Mouse (Mus musculus) bone marrow macrophage, adult 2 months (primary cell): ENCODE measurements at regions not wholly inside any gene's neighbourhood (a gene's known extent, or its start where the extent isn't known, plus 50 kb on each side); places are given as distances from the start of the nearest gene placed in this dataset.

Experiments
- H3K27ac ChIP-seq: 2 replicates; pipeline ENCODE4 v1.5.1; 2012; ENCODE audit warnings: low read depth, low read length; ENCODE audit not compliant: insufficient read depth
- H3K4me1 ChIP-seq: 2 replicates; pipeline ENCODE4 v1.6.1; 2012; ENCODE audit warnings: low read length; ENCODE audit not compliant: control insufficient read depth, insufficient read depth
- H3K4me3 ChIP-seq: 2 replicates; pipeline ENCODE4 v1.5.1; 2012; ENCODE audit warnings: mild to moderate bottlenecking, low read length, moderate library complexity; ENCODE audit not compliant: insufficient read depth
- CTCF ChIP-seq: IDR thresholded peaks from 2 replicates; pipeline ENCODE4 v1.5.1; 2012; ENCODE audit warnings: low read depth, mild to moderate bottlenecking, low read length, moderate library complexity
- POLR2A ChIP-seq: IDR thresholded peaks from 2 replicates; pipeline ENCODE4 v1.6.1; 2012; ENCODE audit warnings: mild to moderate bottlenecking, low read depth, low read length, borderline replicate concordance

- no peaks in the 10 kb centered on the region for H3K4me1 ChIP-seq
- no peak overlapping the region for H3K27ac ChIP-seq
These were observed 264.5 kb downstream of the Tle4 start for GRCm38 (mm10) chr19:14333041-14334012.

DNA sequence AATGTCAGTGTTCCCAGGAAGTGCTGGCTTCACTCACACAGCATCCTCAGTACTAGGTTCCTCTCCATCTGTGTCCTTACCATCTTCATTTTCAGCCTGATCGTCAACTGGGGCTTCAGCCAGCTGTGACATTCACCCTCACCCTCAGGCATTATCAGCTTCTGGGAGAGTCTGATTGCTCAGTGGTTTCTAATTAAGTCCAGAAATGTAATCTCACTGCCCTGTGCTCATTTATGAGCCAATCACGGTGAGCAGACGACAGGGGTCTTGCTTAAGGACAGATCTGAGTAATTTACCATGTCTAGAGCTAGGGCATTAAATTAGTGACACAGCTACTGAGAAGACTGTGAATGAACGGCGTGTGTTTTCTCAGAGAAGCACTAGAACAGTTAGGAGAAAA lies 260.8 kb downstream of the Tle4 start:
- no peak for TF ChIP-seq POLR2A
- no peak for TF ChIP-seq CTCF
- H3K4me3 ChIP-seq, result no peak overlapping the region
- no peak overlapping the region for H3K27ac ChIP-seq
- H3K4me1 ChIP-seq, result no peaks in the 10 kb centered on the region

More at GRCm38 (mm10) chr19:14333041-14334012, 264.5 kb downstream of the Tle4 start:
- no peak overlapping the region for H3K4me3 ChIP-seq
- TF ChIP-seq POLR2A (no peak), CTCF (no peak)

- H3K4me1 ChIP-seq, result no peaks in the 10 kb centered on the region
- H3K4me3 ChIP-seq, result no peak overlapping the region
- TF ChIP-seq CTCF (no peak), POLR2A (no peak)
- H3K27ac ChIP-seq, result no peak overlapping the region
These were observed 257.1 kb downstream of the Tle4 start for GRCm38 (mm10) chr19:14340759-14341158.

- Histone ChIP-seq H3K27ac (no peak overlapping the region), H3K4me3 (no peak overlapping the region), H3K4me1 (no peaks in the 10 kb centered on the region)
- TF ChIP-seq POLR2A (no peak), CTCF (no peak)
These were observed 254.0 kb downstream of the Tle4 start for GRCm38 (mm10) chr19:14343890-14344289.

- Histone ChIP-seq H3K4me3 (no peak overlapping the region), H3K4me1 (no peaks in the 10 kb centered on the region), H3K27ac (no peak overlapping the region)
- no peak for TF ChIP-seq POLR2A
- TF ChIP-seq CTCF, result no peak
These were observed 253.4 kb downstream of the Tle4 start for GRCm38 (mm10) chr19:14344467-14344866.

DNA sequence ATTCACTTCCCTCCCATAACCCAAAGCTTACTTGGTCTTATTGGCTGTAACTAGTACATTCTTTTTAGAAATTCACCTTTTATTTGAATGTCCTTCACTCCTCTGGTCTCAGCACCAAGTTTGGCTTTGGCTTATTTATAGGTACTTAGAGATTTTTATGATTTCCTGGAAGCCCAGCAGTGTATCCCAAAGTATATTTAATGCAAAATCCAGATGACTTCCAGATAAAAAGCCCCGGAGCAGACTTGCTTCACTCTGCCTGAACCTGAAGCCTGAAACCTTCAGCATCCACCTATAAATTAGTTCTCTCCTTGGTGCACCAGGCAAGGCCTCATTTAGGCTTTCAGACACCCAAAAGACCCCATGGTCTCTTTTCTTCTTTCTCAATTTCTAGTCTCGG lies 250.8 kb downstream of the Tle4 start:
- H3K4me3 ChIP-seq, result no peak overlapping the region
- no peak overlapping the region for H3K27ac ChIP-seq
- H3K4me1 ChIP-seq, result no peaks in the 10 kb centered on the region
- TF ChIP-seq POLR2A (no peak), CTCF (no peak)

DNA sequence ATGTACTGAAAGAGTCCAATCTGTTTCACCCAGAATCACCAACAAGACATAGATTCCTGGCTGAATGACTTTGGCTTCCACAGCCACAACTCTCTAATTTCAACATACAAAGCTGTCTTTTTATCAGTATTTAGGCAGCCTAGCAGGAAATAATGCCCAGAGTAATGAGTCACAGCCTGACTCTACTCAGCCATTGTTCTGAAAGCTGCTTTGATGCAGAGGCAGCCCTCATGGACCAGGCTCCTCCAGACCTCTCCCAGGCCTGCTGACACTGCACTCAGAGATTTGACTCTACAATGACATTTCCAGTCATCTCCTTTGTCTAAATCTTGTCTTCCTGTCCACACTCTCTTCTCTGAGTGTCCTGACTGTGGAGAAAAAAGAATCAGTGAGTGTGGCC lies 250.4 kb downstream of the Tle4 start:
- no peaks in the 10 kb centered on the region for H3K4me1 ChIP-seq
- TF ChIP-seq CTCF (no peak), POLR2A (no peak)
- no peak overlapping the region for H3K4me3 ChIP-seq
- no peak overlapping the region for H3K27ac ChIP-seq

DNA sequence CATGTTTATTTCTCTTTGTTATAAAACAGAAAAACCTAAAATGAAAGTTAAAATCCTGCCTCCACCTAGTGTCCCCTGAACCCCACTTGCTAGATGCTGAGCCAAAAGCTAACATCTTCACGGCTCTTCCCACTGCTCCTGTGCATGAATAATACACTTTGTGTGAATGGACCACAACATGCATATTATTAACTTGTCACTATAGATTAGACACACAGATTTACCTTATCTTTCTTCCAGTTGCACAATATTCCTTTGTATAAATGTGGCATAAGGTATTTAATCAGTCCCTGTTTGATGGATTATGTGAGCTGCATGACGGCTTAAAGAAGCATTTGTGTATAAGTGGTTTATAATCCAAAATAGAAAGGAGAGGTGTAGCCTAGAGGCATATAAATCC lies 248.1 kb downstream of the Tle4 start:
- H3K4me3 ChIP-seq, result no peak overlapping the region
- TF ChIP-seq CTCF (no peak), POLR2A (no peak)

GRCm38 (mm10) chr19:14351728-14352340 lies 246.0 kb downstream of the Tle4 start:
- no peaks in the 10 kb centered on the region for H3K4me1 ChIP-seq
- TF ChIP-seq CTCF, result no peak
- TF ChIP-seq POLR2A, result no peak
- H3K4me3 ChIP-seq, result no peak overlapping the region
- no peak overlapping the region for H3K27ac ChIP-seq

More for the DNA sequence above, 248.1 kb downstream of the Tle4 start:
- Histone ChIP-seq H3K27ac (no peak overlapping the region), H3K4me1 (no peaks in the 10 kb centered on the region)

GRCm38 (mm10) chr19:14352551-14352950 lies 245.3 kb downstream of the Tle4 start:
- Histone ChIP-seq H3K27ac (no peak overlapping the region), H3K4me1 (no peaks in the 10 kb centered on the region), H3K4me3 (no peak overlapping the region)
- TF ChIP-seq POLR2A (no peak), CTCF (no peak)

DNA sequence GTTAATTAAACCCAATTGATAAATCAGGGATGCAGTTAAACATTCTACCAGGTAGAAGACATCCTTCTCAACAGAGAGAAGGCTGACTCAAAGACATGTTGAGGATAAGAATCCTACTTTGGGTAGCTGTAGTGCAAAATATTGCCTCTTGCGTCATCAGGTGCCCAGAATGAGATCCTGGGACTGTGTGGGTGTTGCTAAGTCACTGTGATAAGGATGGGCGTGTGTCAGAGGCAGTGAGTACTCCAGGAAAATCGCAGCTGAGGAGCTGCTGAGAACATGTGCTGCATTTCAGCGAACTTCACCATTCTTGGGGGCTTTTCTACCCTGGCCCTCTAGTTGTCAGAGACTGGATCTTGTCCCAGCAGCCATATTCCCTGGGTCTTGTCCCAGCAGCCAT lies 244.7 kb downstream of the Tle4 start:
- Histone ChIP-seq H3K4me1 (no peaks in the 10 kb centered on the region), H3K4me3 (no peak overlapping the region), H3K27ac (no peak overlapping the region)
- TF ChIP-seq CTCF (no peak), POLR2A (no peak)
